Mouse (Mus musculus): ENCODE results near the gene Lrrc51. TPM values are rescaled to one million over a fixed set of nuclear protein-coding genes. Genes with fewer than 3 reads are reported as not detected.
"Not testable (repeated sequence)": the region's sequence is repeated elsewhere in the genome, so short reads cannot be mapped to it uniquely, and the experiment has no call there.

The Lrrc51 gene
- polyA plus RNA-seq, 1 experiment from 2014 or later = 18.1 TPM

DNA sequence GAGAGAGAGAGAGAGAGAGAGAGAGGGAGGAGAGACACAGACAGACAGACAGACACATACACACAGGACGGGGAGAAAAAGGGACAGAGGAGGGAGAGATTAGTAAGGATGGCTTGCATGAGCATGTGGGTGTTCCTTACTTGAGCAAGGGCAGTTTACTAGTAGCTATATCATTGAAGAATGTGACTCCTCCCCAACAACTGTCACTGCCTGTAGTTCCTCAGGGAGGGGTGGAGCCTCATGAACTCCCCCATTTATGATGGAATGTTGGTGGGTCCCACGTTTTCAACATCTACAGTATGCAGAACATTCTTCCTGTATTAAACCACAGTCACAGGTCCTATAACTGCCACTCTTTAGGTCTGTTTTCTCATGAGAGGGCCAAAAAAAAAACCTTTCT is 18.4 kb upstream of the Lrrc51 start:
- ATAC-seq (ENCODE audit: low read depth) = peak; percentile 28; the same call in 1 of the 2 replicates
- Histone ChIP-seq H3K27ac (ENCODE audit: low read length) (no peak overlapping the region), H3K36me3 (ENCODE audit: control insufficient read depth, insufficient read depth, low read length) (no peaks in the 10 kb centered on the region), H3K27me3 (ENCODE audit: control insufficient read depth, insufficient read depth, low read depth, low read length) (no peaks in the 10 kb centered on the region), H3K9ac (ENCODE audit: low read length) (no peak overlapping the region), H3K9me3 (ENCODE audit: control insufficient read depth, low read length) (no peaks in the 10 kb centered on the region), H3K4me3 (ENCODE audit: low read length) (no peak overlapping the region), H3K4me2 (ENCODE audit: low read depth, low read length) (no peak overlapping the region), H3K4me1 (replicated peaks; ENCODE audit: control insufficient read depth, insufficient read depth, low read length) (no peaks in the 10 kb centered on the region)
- 43% methylated on average over 2 of the region's 2 CpGs for WGBS

DNA sequence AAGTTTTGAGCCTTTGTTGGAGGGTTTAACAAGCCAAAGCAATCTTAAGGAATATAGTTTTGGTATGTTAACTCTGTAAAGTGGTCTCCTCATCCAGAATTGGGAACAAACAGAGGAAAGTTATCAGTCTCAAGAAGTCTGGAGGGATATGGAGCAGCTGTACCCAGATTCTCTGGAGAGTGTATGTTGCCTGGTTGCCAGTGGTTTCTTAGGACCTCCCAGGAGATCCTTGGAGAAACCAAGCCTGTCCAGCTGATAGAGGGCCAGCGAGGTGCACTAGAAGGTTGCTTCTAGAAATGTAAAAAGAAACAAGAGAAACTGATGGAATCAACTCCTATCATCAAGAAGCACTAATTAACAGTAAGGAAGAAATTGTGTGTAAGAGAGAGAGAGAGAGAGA is 18.0 kb upstream of the Lrrc51 start:
- Histone ChIP-seq H3K27ac (ENCODE audit: low read length) (no peak overlapping the region), H3K9me3 (ENCODE audit: control insufficient read depth, low read length) (no peaks in the 10 kb centered on the region), H3K4me2 (ENCODE audit: low read depth, low read length) (no peak overlapping the region), H3K36me3 (ENCODE audit: control insufficient read depth, insufficient read depth, low read length) (no peaks in the 10 kb centered on the region), H3K4me3 (ENCODE audit: low read length) (no peak overlapping the region), H3K9ac (ENCODE audit: low read length) (no peak overlapping the region), H3K4me1 (replicated peaks; ENCODE audit: control insufficient read depth, insufficient read depth, low read length) (no peaks in the 10 kb centered on the region), H3K27me3 (ENCODE audit: control insufficient read depth, insufficient read depth, low read depth, low read length) (no peaks in the 10 kb centered on the region)
- ATAC-seq (ENCODE audit: low read depth) = peak; percentile 59; the same call in 1 of the 2 replicates
- 63% methylated on average over 1 of the region's 1 CpGs for WGBS

DNA sequence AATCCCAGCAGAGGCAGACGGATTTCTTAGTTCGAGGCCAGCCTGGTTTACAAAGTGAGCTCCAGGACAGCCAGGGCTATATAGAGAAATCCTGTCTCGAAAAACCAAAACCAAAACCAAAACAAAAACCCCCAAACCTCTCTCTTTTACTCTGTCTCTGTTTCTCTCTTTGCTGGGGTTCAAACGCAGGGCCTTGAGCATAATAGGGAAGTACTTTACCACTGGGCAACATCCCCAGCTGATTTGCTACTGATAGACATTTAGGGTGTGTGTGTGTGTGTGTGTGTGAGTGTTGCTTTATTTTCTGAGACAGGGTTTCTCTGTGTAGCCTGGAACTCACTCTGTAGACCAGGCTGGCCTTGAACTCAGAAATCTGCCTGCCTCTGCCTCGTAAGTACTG is 15.3 kb upstream of the Lrrc51 start:
- not testable (repeated sequence) for H3K27me3 ChIP-seq (ENCODE audit: control insufficient read depth, insufficient read depth, low read depth, low read length); ATAC-seq (ENCODE audit: low read depth); H3K4me3 ChIP-seq (ENCODE audit: low read length); H3K27ac ChIP-seq (ENCODE audit: low read length); H3K4me2 ChIP-seq (ENCODE audit: low read depth, low read length); H3K36me3 ChIP-seq (ENCODE audit: control insufficient read depth, insufficient read depth, low read length); H3K9me3 ChIP-seq (ENCODE audit: control insufficient read depth, low read length); H3K4me1 ChIP-seq (replicated peaks; ENCODE audit: control insufficient read depth, insufficient read depth, low read length); H3K9ac ChIP-seq (ENCODE audit: low read length)
- WGBS = 92% methylated on average over 5 of the region's 5 CpGs

DNA sequence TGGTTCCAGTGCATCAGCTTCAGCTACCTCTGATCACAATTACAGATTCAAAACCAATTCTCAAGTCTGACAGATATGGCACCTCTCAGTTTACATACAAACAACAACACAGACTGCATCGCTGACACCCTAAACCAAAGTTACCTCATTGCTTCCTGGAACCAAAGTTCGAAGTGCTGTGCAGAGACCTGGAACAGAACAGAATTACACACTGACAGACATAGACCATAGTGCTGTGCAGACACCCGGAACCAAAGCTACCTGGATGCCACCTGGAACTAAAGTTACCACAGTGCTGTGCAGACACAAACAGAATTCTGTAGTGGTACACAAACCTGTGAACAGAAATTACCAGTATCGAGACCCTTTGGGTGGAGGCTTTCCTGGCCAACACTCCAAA is 6.1 kb upstream of the Lrrc51 start:
- ATAC-seq (ENCODE audit: low read depth) = no peak
- no peaks in the 10 kb centered on the region for H3K36me3 ChIP-seq (ENCODE audit: control insufficient read depth, insufficient read depth, low read length)
- H3K27ac ChIP-seq (ENCODE audit: low read length) = no peak overlapping the region
- H3K27me3 ChIP-seq (ENCODE audit: control insufficient read depth, insufficient read depth, low read depth, low read length) = no peaks in the 10 kb centered on the region
- 88% methylated on average over 4 of the region's 4 CpGs for WGBS
- no peak overlapping the region for H3K4me2 ChIP-seq (ENCODE audit: low read depth, low read length)
- no peak overlapping the region for H3K9ac ChIP-seq (ENCODE audit: low read length)
- H3K4me3 ChIP-seq (ENCODE audit: low read length) = no peak overlapping the region
- peaks cover 7% of the 10 kb centered on the region for H3K4me1 ChIP-seq (replicated peaks; ENCODE audit: control insufficient read depth, insufficient read depth, low read length)
- no peaks in the 10 kb centered on the region for H3K9me3 ChIP-seq (ENCODE audit: control insufficient read depth, low read length)

DNA sequence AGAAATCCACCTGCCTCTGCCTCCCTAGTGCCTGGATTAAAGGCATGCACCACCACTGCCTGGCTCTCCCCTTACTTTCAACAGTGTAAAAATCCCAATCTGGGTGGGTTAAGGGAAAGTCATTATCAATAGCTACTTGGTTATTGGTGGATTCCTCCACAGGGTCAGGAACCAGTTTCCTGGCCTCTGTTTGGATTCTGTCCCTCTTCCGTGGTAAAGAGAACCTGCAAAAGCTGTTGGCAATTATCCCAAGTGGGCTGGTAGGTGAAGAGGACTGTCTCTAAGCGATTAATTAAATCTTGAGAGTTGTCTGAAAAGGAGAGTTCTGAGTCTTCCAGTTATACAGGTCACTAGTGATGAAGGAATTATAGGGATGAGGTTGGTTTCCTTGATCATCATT is 4.7 kb upstream of the Lrrc51 start:
- H3K9ac ChIP-seq (ENCODE audit: low read length) = no peak overlapping the region
- no peaks in the 10 kb centered on the region for H3K36me3 ChIP-seq (ENCODE audit: control insufficient read depth, insufficient read depth, low read length)
- H3K9me3 ChIP-seq (ENCODE audit: control insufficient read depth, low read length) = no peaks in the 10 kb centered on the region
- no peak overlapping the region for H3K27ac ChIP-seq (ENCODE audit: low read length)
- no peak overlapping the region for H3K4me3 ChIP-seq (ENCODE audit: low read length)
- WGBS = 67% methylated on average over 2 of the region's 2 CpGs
- no peak overlapping the region for H3K4me2 ChIP-seq (ENCODE audit: low read depth, low read length)
- no peak for ATAC-seq (ENCODE audit: low read depth)
- peaks cover 8% of the 10 kb centered on the region for H3K4me1 ChIP-seq (replicated peaks; ENCODE audit: control insufficient read depth, insufficient read depth, low read length)
- H3K27me3 ChIP-seq (ENCODE audit: control insufficient read depth, insufficient read depth, low read depth, low read length) = no peaks in the 10 kb centered on the region

DNA sequence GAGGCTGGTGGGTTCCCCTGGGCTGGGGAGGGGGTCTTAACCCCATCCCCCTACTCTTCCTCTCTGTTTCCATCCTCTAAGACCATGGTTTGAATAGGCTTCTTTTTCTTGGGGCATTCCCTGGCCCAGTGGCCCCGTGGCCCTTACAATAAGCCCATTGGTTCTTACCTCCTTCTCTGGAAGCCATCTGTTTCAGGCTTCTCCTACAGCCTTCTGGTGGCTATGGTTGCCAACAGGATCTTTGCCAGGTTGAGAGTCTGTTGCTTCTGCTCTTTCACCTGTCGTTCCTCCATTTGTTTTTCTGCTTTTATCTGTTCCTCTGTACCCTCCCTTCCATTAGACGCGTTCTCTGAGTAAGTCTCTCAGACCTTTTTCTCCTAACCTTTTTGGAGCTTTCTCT is 3.9 kb upstream of the Lrrc51 start:
- WGBS = 98% methylated on average over 4 of the region's 4 CpGs
- Histone ChIP-seq H3K4me2 (ENCODE audit: low read depth, low read length) (no peak overlapping the region), H3K9me3 (ENCODE audit: control insufficient read depth, low read length) (no peaks in the 10 kb centered on the region), H3K9ac (ENCODE audit: low read length) (no peak overlapping the region), H3K36me3 (ENCODE audit: control insufficient read depth, insufficient read depth, low read length) (no peaks in the 10 kb centered on the region), H3K27ac (ENCODE audit: low read length) (no peak overlapping the region), H3K4me1 (replicated peaks; ENCODE audit: control insufficient read depth, insufficient read depth, low read length) (peaks cover 11% of the 10 kb centered on the region), H3K4me3 (ENCODE audit: low read length) (no peak overlapping the region), H3K27me3 (ENCODE audit: control insufficient read depth, insufficient read depth, low read depth, low read length) (no peaks in the 10 kb centered on the region)
- no peak for ATAC-seq (ENCODE audit: low read depth)

DNA sequence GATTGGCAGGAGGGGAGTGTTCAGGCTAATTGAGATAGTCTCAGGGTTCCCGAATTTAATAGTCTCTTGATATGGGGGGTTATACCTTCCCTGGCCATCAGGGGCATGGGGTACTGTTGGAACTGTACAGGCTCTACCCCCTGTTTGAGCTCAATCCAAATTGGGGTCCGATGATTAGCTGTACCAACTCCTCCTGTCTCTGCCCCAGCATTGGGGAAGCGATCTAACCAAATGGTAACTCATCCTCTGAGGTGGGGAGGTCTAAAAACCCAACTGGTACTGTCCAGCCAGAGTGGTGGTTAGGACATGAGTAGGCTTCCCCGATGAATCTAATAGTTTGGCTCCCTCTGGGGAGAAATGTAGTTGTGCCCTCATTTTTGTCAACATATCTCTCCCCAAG is 3.3 kb upstream of the Lrrc51 start:
- H3K9ac ChIP-seq (ENCODE audit: low read length) = no peak overlapping the region
- no peaks in the 10 kb centered on the region for H3K9me3 ChIP-seq (ENCODE audit: control insufficient read depth, low read length)
- no peaks in the 10 kb centered on the region for H3K36me3 ChIP-seq (ENCODE audit: control insufficient read depth, insufficient read depth, low read length)
- 94% methylated on average over 4 of the region's 4 CpGs for WGBS
- no peak overlapping the region for H3K4me3 ChIP-seq (ENCODE audit: low read length)
- no peak overlapping the region for H3K27ac ChIP-seq (ENCODE audit: low read length)
- ATAC-seq (ENCODE audit: low read depth) = no peak
- peaks cover 16% of the 10 kb centered on the region for H3K4me1 ChIP-seq (replicated peaks; ENCODE audit: control insufficient read depth, insufficient read depth, low read length)
- no peak overlapping the region for H3K4me2 ChIP-seq (ENCODE audit: low read depth, low read length)
- no peaks in the 10 kb centered on the region for H3K27me3 ChIP-seq (ENCODE audit: control insufficient read depth, insufficient read depth, low read depth, low read length)

DNA sequence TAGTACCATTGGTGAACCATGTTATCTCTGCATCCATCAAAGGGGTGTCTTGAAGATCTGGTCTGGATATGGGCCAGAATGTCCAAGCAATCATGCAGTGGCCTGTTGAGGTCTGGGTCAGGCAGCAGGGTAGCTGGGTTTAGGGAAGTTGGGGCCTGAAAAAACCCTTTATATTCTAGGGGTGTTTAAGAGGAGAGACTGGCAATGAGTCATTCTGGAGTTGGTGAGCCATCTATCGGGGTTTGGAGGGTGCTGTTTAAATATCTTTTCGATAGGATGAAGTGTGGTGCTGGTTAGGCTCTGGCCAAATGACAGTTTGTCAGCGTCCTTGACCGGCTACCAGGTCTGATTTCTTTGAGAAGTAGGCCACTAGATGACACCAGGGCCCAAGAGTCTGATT is 2.3 kb upstream of the Lrrc51 start:
- Histone ChIP-seq H3K27me3 (ENCODE audit: control insufficient read depth, insufficient read depth, low read depth, low read length) (no peaks in the 10 kb centered on the region), H3K4me3 (ENCODE audit: low read length) (no peak overlapping the region), H3K9ac (ENCODE audit: low read length) (no peak overlapping the region), H3K36me3 (ENCODE audit: control insufficient read depth, insufficient read depth, low read length) (no peaks in the 10 kb centered on the region), H3K9me3 (ENCODE audit: control insufficient read depth, low read length) (no peaks in the 10 kb centered on the region), H3K27ac (ENCODE audit: low read length) (no peak overlapping the region), H3K4me1 (replicated peaks; ENCODE audit: control insufficient read depth, insufficient read depth, low read length) (peaks cover 16% of the 10 kb centered on the region), H3K4me2 (ENCODE audit: low read depth, low read length) (no peak overlapping the region)
- ATAC-seq (ENCODE audit: low read depth) = no peak
- 96% methylated on average over 4 of the region's 4 CpGs for WGBS

DNA sequence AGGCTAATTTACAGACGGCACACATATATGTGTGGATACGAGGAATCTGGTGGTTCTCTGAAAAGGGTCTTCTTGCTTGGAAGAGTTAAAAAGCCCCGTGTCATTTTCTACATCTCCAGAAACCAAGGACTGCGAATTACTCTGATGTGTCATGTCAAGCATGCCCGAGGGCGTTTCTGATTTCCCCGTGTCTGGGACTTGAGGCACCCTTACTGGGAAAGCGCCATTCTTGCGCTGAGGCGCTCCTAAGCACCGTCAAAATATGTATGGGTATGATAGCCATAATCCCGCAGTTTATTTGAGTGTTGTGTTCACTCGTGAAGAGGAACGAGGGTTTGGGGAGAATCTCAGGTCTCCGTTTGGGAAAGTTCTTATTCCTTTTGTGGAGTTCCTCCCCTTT is 395 bp downstream of the Lrrc51 start:
- Histone ChIP-seq H3K36me3 (ENCODE audit: control insufficient read depth, insufficient read depth, low read length) (no peaks in the 10 kb centered on the region), H3K4me1 (replicated peaks; ENCODE audit: control insufficient read depth, insufficient read depth, low read length) (peaks cover 16% of the 10 kb centered on the region), H3K9ac (ENCODE audit: low read length) (peak overlapping the region; percentile 78), H3K4me3 (ENCODE audit: low read length) (peak overlapping the region; percentile 93), H3K27ac (ENCODE audit: low read length) (peak overlapping the region; percentile 93), H3K27me3 (ENCODE audit: control insufficient read depth, insufficient read depth, low read depth, low read length) (no peaks in the 10 kb centered on the region), H3K4me2 (ENCODE audit: low read depth, low read length) (peak overlapping the region; percentile 67), H3K9me3 (ENCODE audit: control insufficient read depth, low read length) (no peaks in the 10 kb centered on the region)
- ATAC-seq (ENCODE audit: low read depth) = peak; percentile 32
- WGBS = 3% methylated on average over 15 of the region's 15 CpGs

DNA sequence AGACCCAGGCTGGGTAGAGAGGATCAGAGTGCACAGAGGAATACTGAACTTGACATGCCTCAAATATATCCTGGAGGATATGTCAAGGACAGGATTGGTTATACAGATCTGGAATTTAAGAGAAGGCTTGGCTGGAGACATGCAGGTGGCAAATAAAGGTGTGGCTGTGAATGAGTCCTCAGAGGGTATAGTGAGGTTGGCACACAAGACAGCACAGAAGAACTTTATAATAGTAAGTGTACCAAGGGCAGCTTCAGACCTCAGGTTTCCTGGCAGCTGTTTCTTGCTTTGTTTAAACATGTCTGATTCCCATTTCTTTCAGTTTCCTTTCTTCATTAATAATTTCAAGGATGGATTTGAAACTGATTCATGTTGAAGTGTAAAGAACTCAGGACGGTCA is 1.1 kb downstream of the Lrrc51 start:
- Histone ChIP-seq H3K9me3 (ENCODE audit: control insufficient read depth, low read length) (no peaks in the 10 kb centered on the region), H3K36me3 (ENCODE audit: control insufficient read depth, insufficient read depth, low read length) (no peaks in the 10 kb centered on the region), H3K4me1 (replicated peaks; ENCODE audit: control insufficient read depth, insufficient read depth, low read length) (peaks cover 16% of the 10 kb centered on the region), H3K27ac (ENCODE audit: low read length) (peak overlapping the region; percentile 38), H3K27me3 (ENCODE audit: control insufficient read depth, insufficient read depth, low read depth, low read length) (no peaks in the 10 kb centered on the region), H3K9ac (ENCODE audit: low read length) (no peak overlapping the region), H3K4me3 (ENCODE audit: low read length) (peak overlapping the region; percentile 93), H3K4me2 (ENCODE audit: low read depth, low read length) (peak overlapping the region; percentile 67)
- ATAC-seq (ENCODE audit: low read depth) = no peak
- WGBS = 55% methylated on average over 1 of the region's 1 CpGs
